ENCODE assay signal across 31 mouse cellular contexts in genomic region chr2:45537722-45538121, GRCm38 (mm10).
DNase-seq lines count a peak whose midpoint lies in the region; ATAC-seq and TF ChIP-seq lines count a peak whose summit lies in the region.
"Had no signal": no experiment of that assay in that cellular context is flagged by ENCODE, and none has a peak within 500 bp of the region (broad histone marks: within the 10 kb centered on the region; RNA-seq: fewer than 3 reads in every experiment).

No protein-coding gene starts in this region.

- H3K4me2 ChIP-seq in liver, postnatal 0 days (ENCODE audit: low read depth, low read length) = no peak overlapping the region
- H3K4me2 ChIP-seq in lung, embryonic 15.5 days = no peak overlapping the region
- H3K4me2 ChIP-seq: heart, embryonic 11.5 days; hindbrain, embryonic 12.5 days; intestine, embryonic 15.5 days; liver, embryonic 12.5 days had no signal

- TF ChIP-seq CTCF in liver, adult 2 months (IDR thresholded peaks at IDR 0.05; ENCODE audit: low read depth, low read length) = no peak
- TF ChIP-seq CTCF in liver, postnatal 0 days (IDR thresholded peaks at IDR 0.05; ENCODE audit: low read depth) = no peak

- H3K36me3 ChIP-seq in liver, adult 2 months (ENCODE audit: control insufficient read depth, insufficient read depth, low read length) = no peaks in the 10 kb centered on the region
- no peaks in the 10 kb centered on the region for H3K36me3 ChIP-seq in liver, postnatal 0 days (replicated peaks; ENCODE audit: insufficient read depth, low read length)
- H3K36me3 ChIP-seq in lung, embryonic 15.5 days = no peaks in the 10 kb centered on the region
- H3K36me3 ChIP-seq: embryonic facial prominence, embryonic 12.5 days; forebrain, embryonic 10.5 days; hindbrain, embryonic 12.5 days; intestine, embryonic 15.5 days; limb, embryonic 13.5 days; liver, embryonic 12.5 days had no signal

- H3K79me2 ChIP-seq in liver, adult 2 months (ENCODE audit: control insufficient read depth, insufficient read depth, low read length) = no peaks in the 10 kb centered on the region

- H3K4me3 ChIP-seq in liver, adult 2 months (ENCODE audit: insufficient read depth, low read depth, low read length) = no peak overlapping the region
- H3K4me3 ChIP-seq in liver, postnatal 0 days (ENCODE audit: low read depth, low read length) = no peak overlapping the region
- H3K4me3 ChIP-seq in lung, embryonic 15.5 days = no peak overlapping the region
- H3K4me3 ChIP-seq: embryonic facial prominence, embryonic 12.5 days; forebrain, embryonic 10.5 days; hindbrain, embryonic 12.5 days; intestine, embryonic 15.5 days; limb, embryonic 13.5 days; liver, embryonic 12.5 days had no signal

- DNase-seq in liver, adult 2 months (ENCODE audit: extremely low read depth, low read depth, low spot score) = peak; percentile 43
- no peak for DNase-seq in liver, postnatal 0 days
- peak; percentile 44 for DNase-seq in lung, postnatal 14 days
- DNase-seq in heart, adult 11 months = no peak
- DNase-seq: adrenal gland, adult 2 months; adrenal gland, postnatal 36 days; cerebellum, adult 18-20 months; embryo, embryonic 11 days; gastrocnemius, postnatal 14 days; heart, postnatal 36 days; kidney, adult 8-10 months; kidney, postnatal 4 days; midbrain, embryonic 14.5 days; right cerebral cortex, postnatal 25 days; spleen, adult 18-20 months; thymus, adult 2 months; thymus, postnatal 36 days had no signal

- no peak for TF ChIP-seq POLR2A in liver, adult 2 months (IDR thresholded peaks at IDR 0.05; ENCODE audit: extremely low read depth, insufficient read depth, low read length)

- 77% methylated on average over 7 of the region's 7 CpGs for WGBS in liver, adult 2 months
- 84% methylated on average over 7 of the region's 7 CpGs for WGBS in liver, postnatal 0 days (ENCODE audit: insufficient replicate concordance)
- 54% methylated on average over 7 of the region's 7 CpGs for WGBS in lung, embryonic 15.5 days

- no peak overlapping the region for H3K27ac ChIP-seq in liver, adult 2 months (replicated peaks; ENCODE audit: insufficient read depth, low read depth, low read length)
- H3K27ac ChIP-seq in liver, postnatal 0 days (ENCODE audit: low read depth) = no peak overlapping the region
- peak overlapping the region; percentile 9; the same call in 1 of the 2 replicates for H3K27ac ChIP-seq in lung, embryonic 15.5 days
- H3K27ac ChIP-seq: embryonic facial prominence, embryonic 12.5 days; forebrain, embryonic 10.5 days; hindbrain, embryonic 12.5 days; hindbrain, postnatal 0 days; intestine, embryonic 15.5 days; kidney, postnatal 0 days; limb, embryonic 13.5 days; liver, embryonic 12.5 days; macrophage had no signal

- no peaks in the 10 kb centered on the region for H3K9me3 ChIP-seq in liver, postnatal 0 days (ENCODE audit: low read length)
- no peaks in the 10 kb centered on the region for H3K9me3 ChIP-seq in lung, embryonic 15.5 days
- H3K9me3 ChIP-seq: embryonic facial prominence, embryonic 12.5 days; forebrain, embryonic 10.5 days; hindbrain, embryonic 12.5 days; intestine, embryonic 15.5 days; limb, embryonic 13.5 days; liver, embryonic 12.5 days had no signal

- H3K9ac ChIP-seq in liver, adult 2 months (ENCODE audit: low read depth, low read length) = no peak overlapping the region
- H3K9ac ChIP-seq in liver, postnatal 0 days (replicated peaks) = no peak overlapping the region
- H3K9ac ChIP-seq in lung, embryonic 15.5 days = no peak overlapping the region
- H3K9ac ChIP-seq: embryonic facial prominence, embryonic 12.5 days; hindbrain, embryonic 12.5 days; intestine, embryonic 15.5 days; limb, embryonic 13.5 days; liver, embryonic 12.5 days had no signal

- TF ChIP-seq EP300 in liver, postnatal 0 days (IDR thresholded peaks at IDR 0.05; ENCODE audit: low read depth) = no peak

- H3K27me3 ChIP-seq in liver, adult 2 months (ENCODE audit: control insufficient read depth, insufficient read depth, low read length) = no peaks in the 10 kb centered on the region
- H3K27me3 ChIP-seq in liver, postnatal 0 days (ENCODE audit: insufficient read depth, low read length) = no peaks in the 10 kb centered on the region
- no peaks in the 10 kb centered on the region for H3K27me3 ChIP-seq in lung, embryonic 15.5 days
- H3K27me3 ChIP-seq: embryonic facial prominence, embryonic 12.5 days; hindbrain, embryonic 12.5 days; intestine, embryonic 15.5 days; limb, embryonic 13.5 days; liver, embryonic 12.5 days had no signal

- H3K4me1 ChIP-seq in liver, adult 2 months (ENCODE audit: control insufficient read depth, insufficient read depth, low read length) = no peaks in the 10 kb centered on the region
- H3K4me1 ChIP-seq in liver, postnatal 0 days (ENCODE audit: insufficient read depth) = no peaks in the 10 kb centered on the region
- H3K4me1 ChIP-seq in lung, embryonic 15.5 days = peaks cover 3% of the 10 kb centered on the region; the same call in 1 of the 2 replicates
- H3K4me1 ChIP-seq: forebrain, embryonic 10.5 days; hindbrain, embryonic 12.5 days; intestine, embryonic 15.5 days; liver, embryonic 12.5 days had no signal

- no peak for ATAC-seq in liver, postnatal 0 days
- no peak for ATAC-seq in lung, embryonic 15.5 days (ENCODE audit: borderline replicate concordance, extremely low read depth, low FRiP score, low TSS enrichment)
- no peak for ATAC-seq in erythroblast, adult 5-6 weeks (replicated peaks; ENCODE audit: low FRiP score, poor library complexity, severe bottlenecking)
- no peak for ATAC-seq in CD4-positive, CD25-positive, alpha-beta regulatory T cell, adult 4 months
- ATAC-seq: forebrain, embryonic 16.5 days; hindbrain, postnatal 0 days; intestine, embryonic 15.5 days; liver, embryonic 12.5 days had no signal

Comparison
In these comparisons a context has a peak if more than half of its experiments do, and no peak if none do; other contexts are left out.
1. DNase-seq: peak in liver, adult 2 months (single experiment) and lung, postnatal 14 days (single experiment); none in liver, postnatal 0 days (single experiment) and heart, adult 11 months (single experiment).